Mouse (Mus musculus) liver, embryonic 14.5 days (tissue): ENCODE results near the gene Adamts18. TPM values are rescaled to one million over a fixed set of nuclear protein-coding genes. Genes with fewer than 3 reads are reported as not detected.
"Not testable (repeated sequence)": the region's sequence is repeated elsewhere in the genome, so short reads cannot be mapped to it uniquely, and the experiment has no call there.

Experiments used
- ATAC-seq: fragments of 200-750 bp; cut with Nextera tagmentation; 2 replicates; pipeline ENCODE4 v1.8.0; 2017; ENCODE audit warnings: moderate number of reproducible peaks, mild to moderate bottlenecking, moderate library complexity; ENCODE audit not compliant: insufficient read depth
- DNase-seq, 3 experiments: peaks; one replicate each; pipeline ENCODE4 v3.0.0-alpha.2; 2012 to 2013; ENCODE audit warnings: low read depth in 3 of 3, low spot score in 3 of 3
- H3K27ac ChIP-seq: fragments of 300-500 bp; sonication (generic); 2 replicates; pipeline ENCODE4 v1.5.1; 2014; ENCODE audit warnings: moderate library complexity, mild to moderate bottlenecking, control low read depth, inconsistent platforms
- H3K27me3 ChIP-seq: fragments of 300-500 bp; sonication (generic); 2 replicates; pipeline ENCODE4 v1.6.1; 2014; ENCODE audit warnings: mild to moderate bottlenecking, low read length, moderate library complexity; ENCODE audit not compliant: control insufficient read depth, insufficient read depth
- H3K36me3 ChIP-seq: fragments of 300-500 bp; sonication (generic); replicated peaks from 2 replicates; pipeline ENCODE4 v1.6.1; 2014; ENCODE audit warnings: low read depth; ENCODE audit not compliant: control insufficient read depth, insufficient read depth
- H3K4me1 ChIP-seq, 2 experiments: fragments of 200-500 bp in 1 of 2; fragments of 300-500 bp in 1 of 2; sonication (generic) in 1 of 2; replicated peaks; 2 replicates each; pipeline ENCODE4 v1.6.1; 2012 to 2014; ENCODE audit warnings: antibody characterized with exemption in 1 of 2, inconsistent platforms in 1 of 2, low read length in 1 of 2; ENCODE audit not compliant: control insufficient read depth in 2 of 2, insufficient read depth in 2 of 2
- H3K4me2 ChIP-seq: fragments of 300-500 bp; sonication (generic); 2 replicates; pipeline ENCODE4 v1.6.1; 2014; ENCODE audit warnings: low read depth, mild to moderate bottlenecking, control low read depth, moderate library complexity
- H3K4me3 ChIP-seq, 2 experiments: fragments of 200-500 bp in 1 of 2; fragments of 300-500 bp in 1 of 2; sonication (generic) in 1 of 2; 2 replicates each; pipeline ENCODE4 v1.5.1; 2012 to 2014; ENCODE audit warnings: low read depth in 2 of 2, low read length in 2 of 2, mild to moderate bottlenecking in 2 of 2, control low read depth in 1 of 2, inconsistent platforms in 1 of 2, moderate library complexity in 1 of 2; ENCODE audit not compliant: insufficient read depth in 1 of 2
- H3K9ac ChIP-seq: fragments of 300-500 bp; sonication (generic); replicated peaks from 2 replicates; pipeline ENCODE4 v1.6.1; 2014; ENCODE audit warnings: mild to moderate bottlenecking, control low read depth, moderate library complexity
- H3K9me3 ChIP-seq: fragments of 300-500 bp; sonication (generic); 2 replicates; pipeline ENCODE4 v1.6.1; 2016; ENCODE audit warnings: low read length, mixed read lengths; ENCODE audit not compliant: control insufficient read depth
- CTCF ChIP-seq: IDR thresholded peaks from 2 replicates; pipeline ENCODE4 v1.5.1; 2016; ENCODE audit warnings: antibody characterized with exemption, low read depth, control low read depth
- EP300 ChIP-seq: IDR thresholded peaks from 2 replicates; pipeline ENCODE4 v1.6.1; 2016; ENCODE audit warnings: antibody characterized with exemption, low read depth
- WGBS: fragments of 180-500 bp; shearing (Covaris S2); extraction: QIAGEN DNeasy Blood & Tissue Kit; methylation state at CpG from one replicate; pipeline ENCODE4 v1.1.7; 2014; ENCODE audit not compliant: insufficient replicate concordance; 5-methylcytosine and 5-hydroxymethylcytosine counted together
- polyA plus RNA-seq, 2 experiments: library from polyadenylated mRNA; depleted of rRNA in 1 of 2; stranded (reverse) in 1 of 2; unstranded in 1 of 2; fragments of >200 nt; fragmentation: Nextera tagmentation in 1 of 2; extraction: Ambion mirVana in 1 of 2; gene quantifications; 2 replicates each; pipeline versions ENCODE4 v1.2.1 to v1.2.3; 2012 to 2014

Gene Adamts18
- polyA plus RNA-seq, 2 experiments = 0.04 to 0.06 TPM

DNA sequence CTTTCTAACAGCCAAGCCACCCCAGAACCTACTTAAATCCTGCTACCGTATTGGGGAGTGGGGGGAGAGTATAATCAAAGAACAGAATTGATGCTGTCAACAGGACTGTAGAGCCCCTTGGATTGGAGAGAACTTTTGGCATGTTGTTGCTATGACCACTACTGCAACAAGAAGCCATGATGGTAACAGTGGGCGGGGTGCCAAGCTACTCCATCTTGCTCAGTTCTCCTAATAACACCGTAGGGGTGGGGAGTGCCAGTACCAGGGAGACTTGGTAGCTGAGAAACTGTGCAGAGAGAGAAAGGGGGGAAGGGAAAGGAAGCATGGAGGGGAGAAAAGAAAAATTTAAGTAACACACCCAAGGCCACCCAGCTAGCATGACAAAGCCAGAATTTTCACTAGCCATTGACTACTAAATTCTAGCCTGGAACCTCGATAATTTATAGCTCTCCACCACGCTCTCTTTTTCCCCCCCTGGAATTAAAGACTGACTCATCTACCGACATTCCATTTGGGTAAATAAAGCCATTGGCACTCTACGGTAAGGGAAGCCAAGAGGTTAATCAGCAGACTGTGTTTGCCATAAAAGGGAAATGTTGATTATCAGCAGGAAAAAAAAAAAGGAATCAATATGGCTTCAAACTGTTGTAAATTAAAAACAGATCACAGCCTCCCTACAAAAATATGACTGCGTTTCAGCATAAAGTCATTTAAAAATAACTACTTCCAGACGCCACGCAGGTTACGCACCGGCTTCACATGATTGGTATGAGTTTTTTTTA lies 44.5 kb downstream of the Adamts18 start:
- Histone ChIP-seq H3K27ac (no peak overlapping the region), H3K4me1 (no peaks in the 10 kb centered on the region), H3K9me3 (no peaks in the 10 kb centered on the region), H3K4me3 (no peak overlapping the region), H3K27me3 (no peaks in the 10 kb centered on the region), H3K9ac (no peak overlapping the region), H3K4me2 (no peak overlapping the region), H3K36me3 (no peaks in the 10 kb centered on the region)
- WGBS = 66% methylated on average over 12 of the region's 12 CpGs
- ATAC-seq (no peak), DNase-seq (no peak)
- TF ChIP-seq CTCF (no peak), EP300 (no peak)

DNA sequence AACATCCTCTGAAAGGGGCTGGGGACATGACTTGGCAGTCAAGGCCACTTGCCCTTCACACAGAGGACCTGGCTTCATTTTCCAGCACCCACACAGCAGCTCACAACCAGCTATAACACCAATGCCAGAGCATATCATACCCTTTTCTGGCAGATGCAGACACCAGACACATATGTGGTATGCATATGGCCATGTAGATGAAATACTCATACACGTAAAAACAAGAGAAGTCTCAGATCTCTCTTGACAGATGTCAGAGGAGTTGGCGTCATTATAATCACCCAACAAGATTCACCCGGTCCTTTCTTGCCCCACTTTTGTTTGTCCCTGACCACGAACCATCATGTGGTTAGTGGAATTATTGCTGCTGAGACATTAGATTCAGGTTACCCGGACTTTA lies 47.0 kb downstream of the Adamts18 start:
- Histone ChIP-seq H3K9ac (no peak overlapping the region), H3K27me3 (no peaks in the 10 kb centered on the region), H3K36me3 (no peaks in the 10 kb centered on the region), H3K27ac (no peak overlapping the region), H3K4me1 (no peaks in the 10 kb centered on the region), H3K4me2 (no peak overlapping the region), H3K4me3 (no peak overlapping the region), H3K9me3 (no peaks in the 10 kb centered on the region)
- no peak for DNase-seq
- WGBS = 44% methylated on average over 5 of the region's 5 CpGs
- ATAC-seq = no peak
- TF ChIP-seq EP300 (no peak), CTCF (no peak)

DNA sequence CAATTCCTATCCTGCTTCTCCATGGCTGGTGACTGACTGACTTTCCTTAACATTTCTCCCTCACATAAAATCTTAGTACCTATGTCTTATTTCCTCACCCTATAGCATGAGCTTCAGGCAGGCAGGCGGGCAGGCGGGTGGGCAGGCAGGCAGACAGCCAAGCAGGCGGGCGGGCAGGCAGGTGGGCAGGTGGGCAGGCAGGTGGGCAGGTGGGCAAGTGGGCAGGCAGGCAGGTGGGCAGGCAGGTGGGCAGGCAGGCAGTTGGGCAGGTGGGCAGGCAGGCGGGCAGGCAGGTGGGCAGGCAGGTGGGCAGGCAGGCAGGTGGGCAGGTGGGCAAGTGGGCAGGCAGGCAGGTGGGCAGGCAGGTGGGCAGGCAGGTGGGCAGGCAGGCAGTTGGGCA lies 48.0 kb downstream of the Adamts18 start:
- H3K27me3 ChIP-seq, H3K9me3 ChIP-seq, H3K4me2 ChIP-seq, H3K4me1 ChIP-seq, H3K36me3 ChIP-seq, H3K9ac ChIP-seq, H3K4me3 ChIP-seq, ATAC-seq, H3K27ac ChIP-seq, DNase-seq: not testable (repeated sequence)
- 59% methylated on average over 5 of the region's 5 CpGs for WGBS

DNA sequence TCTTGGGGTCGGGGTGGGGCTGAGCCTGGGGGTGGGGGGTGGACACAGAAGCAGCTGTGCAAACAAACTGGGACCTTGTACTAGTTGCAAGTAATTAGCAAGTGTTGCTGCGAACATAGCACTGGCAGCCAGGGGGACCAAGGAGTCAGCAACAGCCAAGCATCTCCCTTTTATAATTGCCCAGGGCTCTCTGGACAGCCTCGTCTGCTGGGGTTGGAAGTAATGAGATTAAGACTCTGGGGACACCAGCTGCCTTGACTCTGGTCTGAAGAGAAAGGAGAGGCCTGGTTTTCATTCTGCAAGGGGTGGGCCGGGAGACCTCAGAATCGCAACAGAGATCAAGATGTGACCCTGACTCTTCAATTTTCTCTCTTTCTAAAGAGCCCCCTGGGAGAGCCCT lies 49.0 kb downstream of the Adamts18 start:
- no peak overlapping the region for H3K27ac ChIP-seq
- WGBS = 44% methylated on average over 5 of the region's 5 CpGs
- no peak overlapping the region for H3K9ac ChIP-seq
- no peak for TF ChIP-seq CTCF
- no peak for TF ChIP-seq EP300
- no peak overlapping the region for H3K4me2 ChIP-seq
- H3K4me3 ChIP-seq = no peak overlapping the region
- H3K36me3 ChIP-seq = no peaks in the 10 kb centered on the region
- H3K9me3 ChIP-seq = no peaks in the 10 kb centered on the region
- no peak for DNase-seq
- H3K27me3 ChIP-seq = no peaks in the 10 kb centered on the region
- ATAC-seq = no peak
- H3K4me1 ChIP-seq = no peaks in the 10 kb centered on the region

DNA sequence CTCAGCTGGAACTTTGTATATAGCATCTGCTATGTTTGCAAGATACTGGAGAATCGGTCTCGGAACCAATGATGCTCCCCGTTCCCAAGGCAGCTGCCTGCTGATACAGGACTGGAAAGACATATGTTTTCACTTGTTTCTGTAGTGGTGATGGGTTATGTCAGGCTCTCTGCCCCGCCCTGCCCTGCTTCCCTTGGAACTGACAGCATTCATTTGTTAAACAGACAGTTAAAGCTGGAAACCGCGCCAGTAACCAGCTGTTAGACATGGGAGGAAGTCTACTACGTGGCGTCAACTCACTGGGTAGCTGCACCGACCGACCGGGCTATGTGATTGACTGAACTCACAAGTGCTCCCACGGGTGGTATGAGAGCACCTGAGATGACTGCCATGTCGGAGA lies 56.7 kb downstream of the Adamts18 start:
- Histone ChIP-seq H3K27ac (no peak overlapping the region), H3K9ac (no peak overlapping the region), H3K4me3 (no peak overlapping the region), H3K27me3 (no peaks in the 10 kb centered on the region), H3K4me1 (no peaks in the 10 kb centered on the region), H3K9me3 (no peaks in the 10 kb centered on the region), H3K36me3 (no peaks in the 10 kb centered on the region), H3K4me2 (no peak overlapping the region)
- WGBS = 78% methylated on average over 13 of the region's 13 CpGs
- no peak for TF ChIP-seq EP300
- TF ChIP-seq CTCF = no peak
- DNase-seq (no peak), ATAC-seq (no peak)
